Mouse (Mus musculus) embryo, embryonic 10.5 days (tissue): Measurements from ENCODE around the gene Olfr287.

Source experiments
- DNase-seq: peaks from one replicate; pipeline ENCODE4 v3.0.0-alpha.2; 2015; ENCODE audit warnings: low spot score

Gene Olfr287

DNA sequence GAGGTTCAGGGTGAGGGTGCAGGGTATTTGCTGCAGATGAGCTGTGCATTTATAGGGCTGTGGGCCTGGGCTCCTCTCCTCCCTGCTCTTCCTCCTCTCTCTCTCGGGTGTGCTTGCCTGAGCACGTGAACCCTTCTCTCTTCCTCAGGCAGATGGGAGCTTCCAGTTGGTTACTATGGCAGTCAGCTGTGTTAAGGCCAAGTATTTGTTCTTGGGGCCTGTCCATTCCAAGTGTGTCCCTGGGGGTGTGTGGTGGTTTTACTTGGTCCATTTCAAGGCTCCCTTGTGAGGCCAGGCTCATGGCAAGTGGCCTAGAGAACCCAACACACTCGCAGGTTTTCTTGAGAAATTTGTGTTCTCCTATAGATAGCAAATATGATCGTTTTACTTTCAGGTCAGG, at the start of gene Olfr287, which contains the start of gene Gm44579:
TSS of gene Olfr287 (minus strand) at position 180 of the 400 bp plus-strand sequence.
TSS of gene Gm44579 (minus strand) at position 101 of the 400 bp plus-strand sequence.
- no peak for DNase-seq

DNA sequence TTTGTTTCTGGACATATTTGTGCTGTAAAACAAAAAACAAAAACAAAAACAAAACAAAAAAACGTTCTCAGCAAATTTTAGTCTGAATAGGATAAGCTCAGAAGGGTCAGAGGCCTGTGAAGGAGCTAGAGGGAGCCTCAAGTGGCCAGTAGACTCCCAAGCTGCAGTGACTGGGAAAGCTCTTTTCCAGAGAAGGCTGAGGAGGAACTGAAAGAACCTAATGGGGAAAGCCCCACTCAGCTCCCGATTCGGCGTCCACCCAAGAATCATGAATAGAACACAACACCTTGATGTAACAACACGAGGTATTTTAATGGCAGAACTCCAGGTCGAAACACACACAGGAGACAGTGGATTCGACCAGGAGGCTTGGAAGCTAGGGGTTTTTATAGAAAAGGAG, 36.9 kb upstream of the Olfr287 start:
- DNase-seq, result no peak

- DNase-seq, result no peak
Measured at GRCm38 (mm10) chr15:98257193-98257592, 36.3 kb upstream of the Olfr287 start, which contains the start of gene H1fnt. TSS of gene H1fnt (minus strand) at chr15:98257293.

- no peak for DNase-seq
Measured at GRCm38 (mm10) chr15:98256271-98256670, 35.4 kb upstream of the Olfr287 start.

DNA sequence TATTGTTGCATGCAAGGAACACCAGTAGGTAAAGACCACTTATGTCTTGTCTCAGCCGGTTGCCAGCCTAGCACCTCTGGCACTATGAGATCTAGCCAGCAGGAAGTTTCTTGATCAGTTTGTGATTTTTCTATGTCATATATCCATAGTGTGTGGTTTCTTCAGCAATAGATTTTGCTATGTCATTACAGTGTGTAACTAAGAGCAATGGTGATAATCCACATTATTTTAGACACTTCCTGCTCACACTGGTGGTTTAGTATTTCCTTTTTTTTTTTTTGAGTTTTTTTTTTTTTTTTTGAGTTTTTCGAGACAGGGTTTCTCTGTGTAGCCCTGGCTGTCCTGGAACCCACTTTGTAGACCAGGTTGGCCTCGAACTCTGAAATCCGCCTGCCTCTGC, 14.6 kb upstream of the Olfr287 start:
- DNase-seq, result no peak

- no peak for DNase-seq
Measured at GRCm38 (mm10) chr15:98234350-98234749, 13.5 kb upstream of the Olfr287 start, which contains the start of gene Olfr286. TSS of gene Olfr286 (minus strand) at chr15:98234450.

- DNase-seq, result no peak
Measured at GRCm38 (mm10) chr15:98226096-98226495, 5.2 kb upstream of the Olfr287 start.

- DNase-seq, result peak; percentile 57
Measured at GRCm38 (mm10) chr15:98225610-98226009, 4.8 kb upstream of the Olfr287 start.

DNA sequence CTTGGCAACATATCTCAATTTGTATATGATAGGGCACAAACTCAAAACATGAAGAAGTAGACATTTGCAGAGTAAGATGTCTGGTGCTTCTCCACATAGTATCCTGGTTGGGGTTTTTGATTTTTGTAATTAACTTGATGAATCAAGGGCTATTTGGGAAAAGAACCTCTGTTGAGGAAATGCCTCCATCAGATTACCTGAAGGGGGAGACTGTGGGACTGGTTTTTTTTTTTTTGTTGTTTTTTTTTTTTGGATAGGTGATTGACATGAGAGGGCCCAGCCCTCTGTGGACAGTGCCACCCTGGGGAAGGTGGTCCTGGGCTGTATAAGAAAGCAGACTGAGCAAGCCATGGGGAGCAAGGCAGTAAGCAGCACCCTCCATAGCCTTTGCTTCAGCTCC, 1.5 kb upstream of the Olfr287 start:
- no peak for DNase-seq

- DNase-seq, result no peak
Measured at GRCm38 (mm10) chr15:98214130-98214529, 6.7 kb downstream of the Olfr287 start.

DNA sequence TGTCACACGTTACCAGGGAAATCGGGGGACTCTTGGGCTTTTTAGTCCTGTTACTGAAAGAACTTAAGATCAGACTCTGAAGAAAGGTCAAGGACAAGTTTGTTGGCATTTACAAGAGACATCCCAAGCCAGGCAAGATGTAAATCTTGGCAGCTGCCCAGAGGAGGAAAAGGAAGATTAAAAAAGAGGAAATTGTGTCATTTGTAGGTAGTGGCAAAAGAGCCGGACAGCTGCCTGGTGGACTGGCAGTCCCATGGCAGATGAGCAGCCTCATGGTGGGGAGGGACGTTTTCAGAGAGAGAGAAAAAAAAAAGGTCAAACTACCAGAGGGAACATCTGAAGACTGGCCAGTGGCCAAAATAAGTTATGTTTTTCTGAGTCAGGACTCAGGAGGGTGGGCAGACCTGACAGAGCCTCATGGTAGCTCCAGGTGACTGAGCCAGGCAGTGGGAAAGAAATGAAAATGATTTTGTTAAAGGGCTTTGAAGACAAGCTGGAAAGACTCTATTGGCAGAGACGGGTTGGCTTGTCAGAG, 7.5 kb downstream of the Olfr287 start:
- no peak for DNase-seq

DNA sequence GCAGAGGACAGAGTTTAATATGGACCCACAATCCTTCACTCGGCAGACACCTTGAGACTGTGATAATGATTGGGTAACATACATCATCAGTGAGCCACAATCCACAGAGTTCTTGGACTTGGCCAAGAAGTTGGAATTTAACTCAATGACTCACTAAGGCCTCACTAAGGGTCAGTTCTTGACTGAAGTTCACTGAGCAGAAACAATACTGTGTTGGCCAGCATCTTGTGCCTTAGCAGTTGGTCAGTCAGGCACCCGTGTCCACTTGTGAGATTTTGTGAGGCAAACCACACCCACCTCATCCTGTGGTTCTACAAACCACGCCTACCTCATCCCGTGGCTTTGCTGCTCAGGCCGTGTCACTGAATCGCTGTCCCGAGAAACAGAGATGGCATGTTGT, 11.2 kb downstream of the Olfr287 start:
- DNase-seq, result no peak

- DNase-seq, result no peak
Measured at GRCm38 (mm10) chr15:98195442-98195841, 25.4 kb downstream of the Olfr287 start, which contains the start of gene Olfr288. TSS of gene Olfr288 (minus strand) at chr15:98195542.

GRCm38 (mm10) chr15:98184456-98184855, 36.4 kb downstream of the Olfr287 start:
- DNase-seq, result no peak

DNA sequence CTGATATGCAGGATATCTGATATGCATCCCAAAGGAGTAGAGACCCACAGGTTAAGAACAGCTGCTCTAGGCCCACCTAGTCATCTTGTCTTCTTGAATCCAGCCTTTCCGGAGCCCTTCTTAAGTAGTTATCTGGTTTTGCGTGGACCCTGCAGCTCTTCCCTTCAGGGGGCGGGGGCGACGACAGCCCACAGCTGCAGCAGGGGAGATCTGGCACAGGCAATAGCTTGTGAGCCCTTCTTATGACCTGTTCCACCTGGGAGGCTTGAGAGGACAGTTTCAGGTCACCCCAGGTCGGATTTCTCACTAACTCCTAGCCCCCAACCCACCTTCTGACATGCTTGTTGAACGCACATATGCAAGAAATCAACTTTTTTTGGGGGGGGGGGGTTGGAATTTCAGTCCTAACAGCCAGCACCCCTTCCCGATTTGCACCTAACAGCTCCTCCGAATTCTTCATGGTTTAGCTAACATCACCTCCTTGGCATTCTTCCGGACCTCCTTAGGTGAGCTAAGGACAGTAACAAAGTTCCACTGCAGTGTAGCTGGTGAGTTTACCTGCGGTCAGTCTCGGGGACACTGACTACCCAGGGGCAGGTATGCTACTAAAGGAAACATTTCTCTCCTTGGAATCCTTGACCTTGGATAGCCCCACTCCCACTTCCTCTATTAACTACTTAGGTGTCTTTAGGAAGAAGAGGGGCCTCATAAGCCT, 38.8 kb downstream of the Olfr287 start:
- DNase-seq, result no peak

DNA sequence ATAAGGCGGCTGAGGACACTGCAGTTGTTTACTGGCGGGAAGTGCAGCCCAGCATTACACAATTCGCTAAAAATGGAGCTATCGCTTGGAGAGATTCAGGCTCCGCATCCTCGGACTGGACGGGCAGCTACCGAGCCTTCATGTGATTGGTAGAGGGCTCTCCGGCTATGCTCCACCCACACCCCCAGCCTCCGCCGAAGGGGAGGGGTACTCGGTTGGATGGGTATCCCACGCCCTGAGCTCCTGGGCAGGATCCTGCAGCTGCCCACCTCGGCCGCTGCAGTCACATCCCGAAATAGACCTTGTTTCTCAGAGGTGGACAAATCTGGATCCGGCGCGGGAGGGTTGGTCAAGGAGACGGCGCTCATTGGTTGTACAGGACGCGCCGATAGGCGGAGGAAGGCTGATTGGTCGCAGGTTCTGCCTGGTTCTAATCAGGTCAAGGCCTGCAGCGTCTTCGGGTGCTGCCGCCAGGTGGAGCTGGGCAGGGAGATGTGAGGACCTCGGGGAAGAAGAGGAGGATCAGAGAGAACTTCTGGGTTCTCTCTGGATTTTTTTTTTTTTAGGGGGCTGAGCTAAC, 39.6 kb downstream of the Olfr287 start:
- DNase-seq, result peak; percentile 96

DNA sequence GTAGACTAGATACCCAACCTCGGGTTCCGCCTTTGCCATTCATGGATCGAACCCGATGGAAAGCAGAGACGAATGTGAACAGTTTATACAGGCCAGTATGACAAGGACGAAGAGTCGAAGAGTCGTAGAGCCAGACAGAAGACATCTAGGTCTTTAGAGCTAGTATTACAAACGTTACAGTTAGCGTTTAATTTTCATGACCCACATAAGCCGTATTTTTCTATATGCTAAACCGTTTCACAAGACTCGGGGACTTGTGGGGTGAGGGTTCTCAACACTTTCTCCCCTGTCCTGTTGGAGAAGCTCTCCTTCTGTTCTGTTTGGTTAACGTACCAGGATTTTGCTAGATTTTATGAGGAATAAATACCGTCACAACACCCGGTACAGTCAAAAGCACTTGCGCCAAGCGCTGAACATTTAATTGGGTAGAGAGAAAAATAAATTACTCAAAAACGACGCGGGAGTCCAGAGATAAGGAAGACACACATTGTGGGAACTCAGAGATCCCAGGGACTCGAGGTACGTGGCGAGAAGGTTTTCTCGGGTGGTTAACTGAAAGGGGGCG, 40.2 kb downstream of the Olfr287 start:
- no peak for DNase-seq

- no peak for DNase-seq
Measured at GRCm38 (mm10) chr15:98177320-98177719, 43.5 kb downstream of the Olfr287 start.

- peak; percentile 87 for DNase-seq
Measured at GRCm38 (mm10) chr15:98173821-98174220, 47.0 kb downstream of the Olfr287 start.

GRCm38 (mm10) chr15:98172113-98172512, 48.7 kb downstream of the Olfr287 start:
- no peak for DNase-seq

- DNase-seq, result no peak
Measured at GRCm38 (mm10) chr15:98170917-98171316, 49.9 kb downstream of the Olfr287 start.

- DNase-seq, result no peak
Measured at GRCm38 (mm10) chr15:98170365-98170764, 50.5 kb downstream of the Olfr287 start.

DNA sequence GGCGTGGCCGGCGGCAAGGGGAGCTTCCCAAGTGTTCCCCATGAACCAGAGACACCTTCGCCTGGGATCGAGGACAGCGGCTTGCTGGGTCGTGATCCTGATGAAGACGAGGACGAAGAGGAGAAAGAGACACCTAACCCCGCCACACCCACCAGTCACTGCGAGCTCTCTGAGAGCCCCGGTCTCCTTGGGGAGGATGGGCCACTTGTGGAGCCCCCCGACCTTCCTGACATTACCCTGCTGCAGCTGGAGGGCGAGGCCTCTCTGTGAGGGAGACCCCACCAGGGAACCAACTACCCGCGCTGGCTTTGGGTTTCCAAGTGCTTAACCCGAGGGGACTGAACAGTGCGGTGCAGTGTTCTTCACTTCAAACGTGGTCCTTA, 52.2 kb downstream of the Olfr287 start:
- DNase-seq, result no peak
